Mouse (Mus musculus): Measurements from ENCODE around the gene Il10rb. TPM values are rescaled to one million over a fixed set of nuclear protein-coding genes. Genes with fewer than 3 reads are reported as not detected.
A peak's percentile ranks its signal among the peaks of the same experiment; 100 is the strongest.

Il10rb gene
- polyA plus RNA-seq, 1 experiment from 2014 or later, result 6.6 TPM

DNA sequence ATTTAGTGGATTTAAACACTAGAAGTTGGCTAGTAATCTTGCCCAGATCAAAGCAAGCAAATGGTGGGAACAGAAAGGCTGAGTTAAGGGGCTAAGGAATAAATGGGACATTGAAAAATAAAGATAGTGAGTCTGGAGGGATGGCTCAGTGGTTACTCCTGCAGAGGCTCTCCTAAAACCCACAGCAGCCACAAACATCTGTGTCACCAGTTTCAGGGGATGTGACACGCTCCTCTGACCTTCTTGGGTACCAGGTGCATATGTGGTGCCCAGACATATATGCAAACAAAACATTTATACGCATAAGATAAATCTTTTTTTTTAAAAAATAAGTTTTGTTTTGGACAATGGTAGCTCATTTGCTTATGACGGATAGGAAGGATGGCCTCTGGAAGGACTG lies 53.4 kb downstream of the Il10rb start:
- H3K4me3 ChIP-seq (ENCODE audit: low read depth, low read length), result no peak overlapping the region
- WGBS, result 93% methylated on average over 3 of the region's 3 CpGs
- no peaks in the 10 kb centered on the region for H3K27me3 ChIP-seq (ENCODE audit: control insufficient read depth, insufficient read depth, low read length)
- no peaks in the 10 kb centered on the region for H3K9me3 ChIP-seq (ENCODE audit: control insufficient read depth, low read length)
- no peaks in the 10 kb centered on the region for H3K36me3 ChIP-seq (ENCODE audit: control insufficient read depth, insufficient read depth, low read length)
- no peak for ATAC-seq (replicated peaks; ENCODE audit: low FRiP score)
- no peak overlapping the region for H3K27ac ChIP-seq (ENCODE audit: low read depth, low read length)
- no peaks in the 10 kb centered on the region for H3K4me1 ChIP-seq (replicated peaks; ENCODE audit: control insufficient read depth, insufficient read depth, low read length)
- DNase-seq (ENCODE audit: low spot score), result no peak
- no peak overlapping the region for H3K4me2 ChIP-seq (ENCODE audit: low read depth, low read length, severe bottlenecking)
- H3K9ac ChIP-seq (ENCODE audit: low read length), result no peak overlapping the region

- Histone ChIP-seq H3K9me3 (ENCODE audit: control insufficient read depth, low read length) (no peaks in the 10 kb centered on the region), H3K36me3 (ENCODE audit: control insufficient read depth, insufficient read depth, low read length) (no peaks in the 10 kb centered on the region), H3K27ac (ENCODE audit: low read depth, low read length) (no peak overlapping the region), H3K27me3 (ENCODE audit: control insufficient read depth, insufficient read depth, low read length) (no peaks in the 10 kb centered on the region), H3K4me3 (ENCODE audit: low read depth, low read length) (no peak overlapping the region), H3K4me1 (replicated peaks; ENCODE audit: control insufficient read depth, insufficient read depth, low read length) (no peaks in the 10 kb centered on the region), H3K9ac (ENCODE audit: low read length) (no peak overlapping the region), H3K4me2 (ENCODE audit: low read depth, low read length, severe bottlenecking) (no peak overlapping the region)
- 77% methylated on average over 11 of the region's 11 CpGs for WGBS
- DNase-seq (ENCODE audit: low spot score) (no peak), ATAC-seq (replicated peaks; ENCODE audit: low FRiP score) (no peak)
Observed at GRCm38 (mm10) chr16:91459841-91460370, 53.9 kb downstream of the Il10rb start.

DNA sequence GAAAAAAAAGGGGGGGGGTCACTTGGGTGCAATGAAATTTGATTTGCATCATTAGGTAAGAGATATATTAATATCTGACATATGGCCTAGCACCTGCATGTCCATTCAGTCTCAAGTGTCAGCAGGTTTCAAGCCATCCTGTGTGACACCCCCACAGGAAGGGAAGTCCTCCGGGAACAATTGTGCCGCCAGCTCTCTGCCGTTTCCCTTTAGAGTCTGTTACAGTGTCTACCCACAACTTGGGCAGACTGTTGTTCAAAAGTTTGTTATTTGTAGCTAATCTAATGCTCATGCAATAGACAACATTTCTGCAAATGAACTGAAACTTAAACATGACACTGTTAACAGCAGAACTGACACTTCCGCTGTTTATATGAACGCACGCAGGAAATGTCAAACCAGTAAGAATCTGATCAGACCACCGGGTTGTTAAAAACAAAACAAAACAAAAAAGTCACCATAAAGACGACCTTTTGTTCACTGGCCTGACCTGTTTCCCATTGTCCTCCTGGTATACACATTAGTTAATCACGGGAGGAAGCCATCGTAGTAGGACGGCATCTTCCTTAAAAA lies 55.2 kb downstream of the Il10rb start:
- H3K27ac ChIP-seq (ENCODE audit: low read depth, low read length), result no peak overlapping the region
- no peaks in the 10 kb centered on the region for H3K9me3 ChIP-seq (ENCODE audit: control insufficient read depth, low read length)
- 75% methylated on average over 11 of the region's 11 CpGs for whole genome bisulfite sequencing
- no peak overlapping the region for H3K4me3 ChIP-seq (ENCODE audit: low read depth, low read length)
- H3K36me3 ChIP-seq (ENCODE audit: control insufficient read depth, insufficient read depth, low read length), result no peaks in the 10 kb centered on the region
- no peak overlapping the region for H3K9ac ChIP-seq (ENCODE audit: low read length)
- DNase-seq (ENCODE audit: low spot score), result no peak
- ATAC-seq (replicated peaks; ENCODE audit: low FRiP score), result no peak
- no peaks in the 10 kb centered on the region for H3K27me3 ChIP-seq (ENCODE audit: control insufficient read depth, insufficient read depth, low read length)
- H3K4me1 ChIP-seq (replicated peaks; ENCODE audit: control insufficient read depth, insufficient read depth, low read length), result peaks cover 6% of the 10 kb centered on the region
- no peak overlapping the region for H3K4me2 ChIP-seq (ENCODE audit: low read depth, low read length, severe bottlenecking)

GRCm38 (mm10) chr16:91461773-91462181 lies 55.8 kb downstream of the Il10rb start:
- ATAC-seq (replicated peaks; ENCODE audit: low FRiP score), result no peak
- Histone ChIP-seq H3K9ac (ENCODE audit: low read length) (no peak overlapping the region), H3K4me3 (ENCODE audit: low read depth, low read length) (no peak overlapping the region), H3K4me2 (ENCODE audit: low read depth, low read length, severe bottlenecking) (no peak overlapping the region), H3K36me3 (ENCODE audit: control insufficient read depth, insufficient read depth, low read length) (no peaks in the 10 kb centered on the region), H3K27me3 (ENCODE audit: control insufficient read depth, insufficient read depth, low read length) (no peaks in the 10 kb centered on the region), H3K4me1 (replicated peaks; ENCODE audit: control insufficient read depth, insufficient read depth, low read length) (peaks cover 8% of the 10 kb centered on the region), H3K27ac (ENCODE audit: low read depth, low read length) (no peak overlapping the region), H3K9me3 (ENCODE audit: control insufficient read depth, low read length) (no peaks in the 10 kb centered on the region)
- no peak for DNase-seq (ENCODE audit: low spot score)
- WGBS, result 71% methylated on average over 9 of the region's 9 CpGs

- Histone ChIP-seq H3K4me1 (replicated peaks; ENCODE audit: control insufficient read depth, insufficient read depth, low read length) (peaks cover 8% of the 10 kb centered on the region), H3K4me2 (ENCODE audit: low read depth, low read length, severe bottlenecking) (no peak overlapping the region), H3K9me3 (ENCODE audit: control insufficient read depth, low read length) (no peaks in the 10 kb centered on the region), H3K27ac (ENCODE audit: low read depth, low read length) (no peak overlapping the region), H3K27me3 (ENCODE audit: control insufficient read depth, insufficient read depth, low read length) (no peaks in the 10 kb centered on the region), H3K9ac (ENCODE audit: low read length) (no peak overlapping the region), H3K36me3 (ENCODE audit: control insufficient read depth, insufficient read depth, low read length) (no peaks in the 10 kb centered on the region), H3K4me3 (ENCODE audit: low read depth, low read length) (no peak overlapping the region)
- ATAC-seq (replicated peaks; ENCODE audit: low FRiP score), result no peak
- WGBS, result 82% methylated on average over 3 of the region's 3 CpGs
- DNase-seq (ENCODE audit: low spot score), result no peak
Observed at GRCm38 (mm10) chr16:91462644-91463043, 56.7 kb downstream of the Il10rb start.

- no peak for ATAC-seq (replicated peaks; ENCODE audit: low FRiP score)
- Histone ChIP-seq H3K9me3 (ENCODE audit: control insufficient read depth, low read length) (no peaks in the 10 kb centered on the region), H3K4me3 (ENCODE audit: low read depth, low read length) (no peak overlapping the region), H3K4me2 (ENCODE audit: low read depth, low read length, severe bottlenecking) (no peak overlapping the region), H3K4me1 (replicated peaks; ENCODE audit: control insufficient read depth, insufficient read depth, low read length) (peaks cover 8% of the 10 kb centered on the region), H3K27ac (ENCODE audit: low read depth, low read length) (no peak overlapping the region), H3K27me3 (ENCODE audit: control insufficient read depth, insufficient read depth, low read length) (no peaks in the 10 kb centered on the region), H3K36me3 (ENCODE audit: control insufficient read depth, insufficient read depth, low read length) (no peaks in the 10 kb centered on the region), H3K9ac (ENCODE audit: low read length) (no peak overlapping the region)
- no peak for DNase-seq (ENCODE audit: low spot score)
- 98% methylated on average over 2 of the region's 2 CpGs for WGBS
Observed at GRCm38 (mm10) chr16:91463400-91463799, 57.4 kb downstream of the Il10rb start.

GRCm38 (mm10) chr16:91463836-91464400 lies 58.0 kb downstream of the Il10rb start:
- ATAC-seq (replicated peaks; ENCODE audit: low FRiP score) (no peak), DNase-seq (ENCODE audit: low spot score) (no peak)
- Histone ChIP-seq H3K9me3 (ENCODE audit: control insufficient read depth, low read length) (no peaks in the 10 kb centered on the region), H3K4me3 (ENCODE audit: low read depth, low read length) (peak overlapping the region; percentile 43), H3K36me3 (ENCODE audit: control insufficient read depth, insufficient read depth, low read length) (no peaks in the 10 kb centered on the region), H3K27ac (ENCODE audit: low read depth, low read length) (no peak overlapping the region), H3K4me2 (ENCODE audit: low read depth, low read length, severe bottlenecking) (peak overlapping the region; percentile 94), H3K9ac (ENCODE audit: low read length) (peak overlapping the region; percentile 61), H3K27me3 (ENCODE audit: control insufficient read depth, insufficient read depth, low read length) (no peaks in the 10 kb centered on the region), H3K4me1 (replicated peaks; ENCODE audit: control insufficient read depth, insufficient read depth, low read length) (peaks cover 8% of the 10 kb centered on the region)
- whole genome bisulfite sequencing, result 81% methylated on average over 4 of the region's 4 CpGs

DNA sequence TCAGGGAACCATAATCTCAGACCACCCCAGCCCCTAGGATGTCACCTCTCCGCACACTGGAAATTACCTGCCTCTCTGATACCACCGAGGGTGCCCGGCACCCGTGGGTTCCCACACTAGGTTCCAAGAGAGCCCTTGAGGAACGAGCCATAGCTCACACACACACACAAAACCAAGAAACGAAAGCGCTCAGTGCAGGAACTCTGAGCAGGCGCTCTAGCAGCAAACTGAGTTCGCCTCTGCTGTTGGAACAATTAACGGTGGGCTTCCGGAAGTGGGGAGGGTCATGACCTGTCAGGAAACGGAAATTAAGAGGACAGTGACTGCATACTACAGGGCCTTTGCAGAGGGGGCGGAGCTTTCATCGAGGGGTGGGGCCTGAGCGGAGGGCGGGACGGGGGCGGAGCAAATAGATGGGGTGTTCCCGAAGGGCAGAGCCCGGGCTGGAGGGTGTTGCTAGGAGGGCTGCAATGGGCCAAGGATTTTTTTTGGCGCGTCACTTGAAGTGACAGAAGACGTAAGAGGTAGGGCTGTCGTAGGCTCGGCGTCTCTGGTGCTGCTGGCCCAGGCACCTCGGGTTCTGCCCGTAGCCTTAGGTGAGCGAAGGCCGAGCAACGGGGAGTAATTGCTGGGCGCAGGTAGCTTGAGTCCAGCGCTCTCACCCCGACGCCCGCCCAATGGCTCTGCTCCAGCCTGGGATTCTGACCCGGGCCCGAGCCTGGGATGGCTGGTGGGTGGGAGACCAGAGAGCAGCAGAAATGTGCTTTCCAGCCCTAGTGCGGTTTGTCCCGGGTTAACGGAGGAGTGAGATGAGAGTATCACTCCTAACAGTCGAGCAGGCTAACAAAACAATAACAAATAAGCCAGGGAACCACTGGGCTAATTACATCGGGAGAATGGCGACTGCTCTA lies 58.9 kb downstream of the Il10rb start:
- DNase-seq (ENCODE audit: low spot score), result peak; percentile 97
- Histone ChIP-seq H3K4me2 (ENCODE audit: low read depth, low read length, severe bottlenecking) (peak overlapping the region; percentile 94), H3K9ac (ENCODE audit: low read length) (peak overlapping the region; percentile 61), H3K27ac (ENCODE audit: low read depth, low read length) (peak overlapping the region; percentile 51; the same call in 1 of the 2 replicates), H3K4me3 (ENCODE audit: low read depth, low read length) (peak overlapping the region; percentile 43), H3K36me3 (ENCODE audit: control insufficient read depth, insufficient read depth, low read length) (no peaks in the 10 kb centered on the region), H3K9me3 (ENCODE audit: control insufficient read depth, low read length) (no peaks in the 10 kb centered on the region), H3K4me1 (replicated peaks; ENCODE audit: control insufficient read depth, insufficient read depth, low read length) (peaks cover 8% of the 10 kb centered on the region), H3K27me3 (ENCODE audit: control insufficient read depth, insufficient read depth, low read length) (no peaks in the 10 kb centered on the region)
- peak; percentile 96 for ATAC-seq (replicated peaks; ENCODE audit: low FRiP score)
- under 1% methylated on average over 44 of the region's 44 CpGs for WGBS

Data from forebrain, embryonic 11.5 days (tissue).